Mouse (Mus musculus): ENCODE measurements around the gene Med13l.

- no peak for TF ChIP-seq POLR2A (IDR thresholded peaks at IDR 0.05; ENCODE audit: low read depth, low read length)
- TF ChIP-seq CTCF (conservative IDR thresholded peaks at IDR 0.05; ENCODE audit: insufficient read depth, insufficient read length, low read depth, low read length): no peak
Measured at GRCm38 (mm10) chr5:118757396-118758301, 197.2 kb downstream of the Med13l start.
